Mouse (Mus musculus): ENCODE data around the gene Hacd2.

DNA sequence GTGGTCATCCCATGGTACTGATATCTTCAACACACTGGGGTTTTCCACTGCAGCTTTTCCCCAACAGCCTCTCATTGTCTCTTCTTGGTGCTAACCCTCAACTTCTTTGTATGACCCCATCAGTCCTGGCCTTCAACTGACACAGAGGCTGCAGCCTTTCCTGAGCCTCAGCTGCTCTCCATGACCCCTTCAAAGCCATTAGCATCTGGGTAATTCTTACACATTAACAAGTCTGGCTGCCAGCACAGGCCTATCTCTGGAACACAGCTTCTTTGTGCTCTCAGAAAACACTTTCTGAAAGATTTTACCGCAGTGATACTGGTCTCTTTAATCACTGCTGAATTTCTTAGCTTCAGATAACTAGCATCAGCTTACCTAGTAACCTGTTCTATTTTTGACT is 17.9 kb downstream of the Hacd2 start:
- TF ChIP-seq POLR2A (IDR thresholded peaks at IDR 0.05; ENCODE audit: control insufficient read depth, extremely low read depth, insufficient read depth, low read length, poor library complexity) (no peak), CTCF (IDR thresholded peaks at IDR 0.05; ENCODE audit: borderline replicate concordance, control insufficient read depth, extremely low read depth, insufficient read depth, low read length, poor library complexity) (no peak)

Measured in thymus, adult 2 months (tissue).